Mouse (Mus musculus): ENCODE measurements around the gene Zfp57.
"Not testable (repeated sequence)": the region's sequence is repeated elsewhere in the genome, so short reads cannot be mapped to it uniquely, and the experiment has no call there.

Zfp57 gene

GRCm38 (mm10) chr17:37000863-37001262, at the start of gene Zfp57:
Gene Zfp57 (plus strand): TSS chr17:37001163.
- in situ Hi-C loops (cut with MboI, MseI), result no loop called here

GRCm38 (mm10) chr17:36952631-36953030, 48.3 kb upstream of the Zfp57 start:
- in situ Hi-C loops (cut with MboI, MseI), result no loop called here

GRCm38 (mm10) chr17:36953062-36953461, 47.9 kb upstream of the Zfp57 start:
- in situ Hi-C loops (cut with MboI, MseI), result no loop called here

GRCm38 (mm10) chr17:36957999-36958743, 42.8 kb upstream of the Zfp57 start, which contains the start of the genes Znrd1 and Znrd1as:
Gene Znrd1 (minus strand): TSS chr17:36958559.
Gene Znrd1as (plus strand): TSS chr17:36958592.
- in situ Hi-C loops (cut with MboI, MseI), result no loop called here

DNA sequence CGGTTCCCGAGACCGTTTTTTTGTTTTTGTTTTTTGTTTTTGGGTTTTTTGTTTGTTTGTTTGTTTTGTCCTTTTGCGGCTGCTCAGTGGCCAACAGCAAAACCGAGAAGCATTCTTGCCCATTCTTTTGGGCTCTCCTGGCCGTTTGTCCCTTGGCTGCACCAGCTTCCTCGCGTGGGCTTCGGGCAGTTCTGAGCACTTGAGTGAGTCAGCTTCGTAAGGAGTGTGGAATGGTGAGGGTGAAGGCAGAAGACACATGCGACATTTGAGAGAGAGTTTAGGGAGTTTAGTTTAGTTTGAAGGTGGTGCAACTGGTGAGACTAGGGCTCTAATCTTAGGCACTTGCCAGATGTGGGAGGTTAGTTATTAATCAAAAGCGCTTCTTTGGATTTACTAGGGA, 42.1 kb upstream of the Zfp57 start:
- in situ Hi-C loops (cut with MboI, MseI), result no loop called here

GRCm38 (mm10) chr17:36961125-36961524, 39.8 kb upstream of the Zfp57 start:
- in situ Hi-C loops (cut with MboI, MseI), result no loop called here

DNA sequence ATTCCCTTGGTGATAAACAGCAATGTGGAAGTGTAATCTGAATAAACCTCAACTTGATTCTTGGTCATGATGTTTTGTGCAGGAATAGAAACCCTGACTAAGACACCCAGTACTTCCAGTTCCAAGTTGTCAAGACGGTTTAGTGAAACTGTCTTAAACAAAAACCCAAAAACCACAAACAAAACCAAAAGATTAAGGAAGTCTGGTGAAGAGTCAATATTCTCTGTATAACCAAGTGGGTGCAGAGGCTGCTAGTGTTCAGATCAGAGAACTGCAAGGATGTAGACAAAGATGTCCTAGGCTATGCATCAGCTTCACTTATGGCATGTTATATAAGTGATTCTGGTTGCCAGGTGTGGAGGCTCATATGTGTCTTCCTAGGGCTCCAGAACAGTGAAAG, 34.1 kb upstream of the Zfp57 start:
- in situ Hi-C loops (cut with MboI, MseI), result no loop called here

- in situ Hi-C loops (cut with MboI, MseI), result no loop called here
Measured at GRCm38 (mm10) chr17:36970316-36970890, 30.6 kb upstream of the Zfp57 start.

- in situ Hi-C loops (cut with MboI, MseI), result no loop called here
Measured at GRCm38 (mm10) chr17:36971172-36971850, 29.7 kb upstream of the Zfp57 start.

DNA sequence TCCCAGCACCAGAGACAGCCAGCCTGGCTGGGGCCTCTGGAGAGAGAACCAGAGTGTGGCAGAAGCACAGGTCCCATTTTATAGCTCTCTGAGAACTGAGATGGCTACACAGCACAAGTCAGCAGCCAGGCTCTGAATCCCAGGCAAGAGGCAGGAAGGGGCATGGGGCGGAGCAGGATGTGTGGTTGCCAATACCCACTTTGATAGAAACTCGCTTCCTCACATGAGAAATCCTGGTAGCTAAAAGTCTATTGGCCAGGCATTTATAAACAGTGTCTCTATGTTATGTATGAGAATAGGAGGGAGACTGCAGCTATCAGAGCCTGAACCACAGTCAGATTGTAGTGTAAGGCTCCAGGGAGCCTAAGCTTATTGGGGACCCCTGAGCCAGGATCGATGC, 28.2 kb upstream of the Zfp57 start:
- in situ Hi-C loops (cut with MboI, MseI), result no loop called here

DNA sequence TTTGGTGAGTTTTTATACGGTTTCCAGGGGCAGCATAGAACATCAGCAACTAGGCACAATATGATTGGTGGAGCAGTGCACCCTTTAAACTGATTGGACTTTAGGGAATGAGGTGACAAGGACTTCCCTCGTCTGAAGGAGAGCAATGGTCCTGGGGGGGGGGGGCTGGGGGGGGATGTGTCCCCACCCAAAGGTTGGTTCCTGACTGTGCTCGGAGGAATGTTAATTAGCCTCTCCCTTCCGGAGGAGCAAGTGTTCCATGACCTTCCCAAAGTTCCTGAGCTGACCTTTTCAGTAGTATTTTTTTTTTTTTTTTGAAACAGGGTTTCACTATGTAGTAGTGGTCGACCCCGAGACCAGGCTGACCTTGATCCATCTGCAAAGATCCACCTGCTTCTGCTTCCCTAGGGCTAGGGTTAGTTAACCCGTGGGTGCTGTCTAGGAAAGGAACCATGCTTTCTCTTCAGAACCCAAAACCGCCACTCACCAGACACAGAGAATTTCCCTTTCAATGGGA, 27.6 kb upstream of the Zfp57 start:
- in situ Hi-C loops (cut with MboI, MseI), result no loop called here

DNA sequence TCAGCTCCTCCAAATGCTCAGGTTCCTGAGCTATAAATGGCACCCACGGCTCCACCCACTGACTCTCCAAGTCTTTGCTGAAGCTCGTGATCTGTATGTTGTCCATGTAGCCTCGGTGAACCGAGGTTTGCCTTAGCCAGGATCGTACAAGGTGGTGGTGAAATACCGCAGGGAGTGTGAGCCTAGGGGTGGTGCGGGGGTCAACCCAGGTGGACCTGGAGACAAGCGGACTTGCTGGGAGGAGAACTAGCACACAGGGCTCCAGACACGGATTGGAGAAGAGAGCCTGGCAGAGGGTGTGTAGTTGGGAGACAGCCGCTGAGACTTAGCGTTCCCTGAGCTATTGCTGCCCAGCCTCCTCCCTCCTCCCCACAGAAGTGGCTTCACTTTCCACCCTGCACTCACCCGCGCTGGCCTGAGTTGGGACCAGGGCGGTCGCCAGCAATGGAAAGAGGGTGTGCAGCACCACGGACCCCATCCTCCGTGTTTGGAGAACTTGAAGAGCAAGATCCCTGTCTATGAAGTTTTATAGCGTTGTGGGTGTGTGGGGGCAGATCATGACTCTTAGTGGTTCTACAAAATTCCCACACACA, 19.6 kb upstream of the Zfp57 start, which contains the start of gene 2410137M14Rik:
Gene 2410137M14Rik, minus strand, starts transcription at position 17 of the 593 bp plus-strand sequence.
- in situ Hi-C loops (cut with MboI, MseI), result no loop called here

DNA sequence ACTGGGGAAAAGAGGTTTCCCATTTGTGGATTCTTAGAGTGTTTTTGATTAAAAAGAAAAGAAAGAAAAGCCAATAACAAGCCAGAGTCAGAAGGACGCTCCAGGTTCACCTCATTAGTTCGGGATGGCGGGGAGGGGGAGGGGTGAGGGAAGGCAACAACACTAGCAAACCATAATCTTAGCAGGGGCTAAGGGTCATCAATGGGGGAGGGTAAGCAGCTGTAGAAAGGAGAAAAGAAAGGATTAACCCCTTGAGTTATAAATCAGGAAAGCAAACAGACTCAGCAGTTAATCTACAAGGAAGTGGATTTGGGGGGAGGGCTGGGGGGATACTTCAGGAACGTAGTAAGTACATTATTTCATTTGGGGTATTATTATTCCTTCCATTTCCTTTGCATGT, 19.1 kb upstream of the Zfp57 start:
- in situ Hi-C loops (cut with MboI, MseI), result no loop called here

- in situ Hi-C loops (cut with MboI, MseI), result no loop called here
Measured at GRCm38 (mm10) chr17:36982253-36983155, 18.5 kb upstream of the Zfp57 start.

DNA sequence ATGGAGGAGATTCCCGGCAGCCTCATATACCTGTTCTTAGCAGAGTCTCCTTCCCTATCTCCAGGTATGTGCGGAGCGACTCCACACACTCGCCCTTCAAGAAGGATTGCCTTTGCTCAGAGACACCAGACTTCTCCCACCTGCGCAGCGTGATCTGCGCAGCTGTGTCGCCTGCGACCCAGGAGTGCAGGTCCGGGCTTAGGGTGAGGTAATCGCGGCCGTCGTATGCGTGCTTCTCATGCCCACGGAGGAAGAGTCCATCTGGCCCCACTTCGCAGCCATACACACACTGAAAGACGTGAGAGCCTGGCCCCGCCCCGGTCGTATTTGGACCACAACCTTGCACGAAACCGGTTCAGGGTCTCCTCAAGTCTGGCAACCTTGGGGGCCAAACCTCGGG, 12.5 kb upstream of the Zfp57 start:
- in situ Hi-C loops (cut with MboI, MseI), result loop anchor here (5.0 kb wide), 1 partner anchor 96 kb away; the partner anchor contains the start of gene Trim40

- in situ Hi-C loops (cut with MboI, MseI), result loop anchor here (5.0 kb wide), 1 partner anchor 97 kb away; the partner anchor contains the start of gene Trim40
Measured at GRCm38 (mm10) chr17:36989437-36989836, 11.5 kb upstream of the Zfp57 start, which contains the start of gene H2-M5. Gene H2-M5 (minus strand): TSS chr17:36989537.

GRCm38 (mm10) chr17:36990630-36991029, 10.3 kb upstream of the Zfp57 start:
- in situ Hi-C loops (cut with MboI, MseI), result not testable (repeated sequence)

DNA sequence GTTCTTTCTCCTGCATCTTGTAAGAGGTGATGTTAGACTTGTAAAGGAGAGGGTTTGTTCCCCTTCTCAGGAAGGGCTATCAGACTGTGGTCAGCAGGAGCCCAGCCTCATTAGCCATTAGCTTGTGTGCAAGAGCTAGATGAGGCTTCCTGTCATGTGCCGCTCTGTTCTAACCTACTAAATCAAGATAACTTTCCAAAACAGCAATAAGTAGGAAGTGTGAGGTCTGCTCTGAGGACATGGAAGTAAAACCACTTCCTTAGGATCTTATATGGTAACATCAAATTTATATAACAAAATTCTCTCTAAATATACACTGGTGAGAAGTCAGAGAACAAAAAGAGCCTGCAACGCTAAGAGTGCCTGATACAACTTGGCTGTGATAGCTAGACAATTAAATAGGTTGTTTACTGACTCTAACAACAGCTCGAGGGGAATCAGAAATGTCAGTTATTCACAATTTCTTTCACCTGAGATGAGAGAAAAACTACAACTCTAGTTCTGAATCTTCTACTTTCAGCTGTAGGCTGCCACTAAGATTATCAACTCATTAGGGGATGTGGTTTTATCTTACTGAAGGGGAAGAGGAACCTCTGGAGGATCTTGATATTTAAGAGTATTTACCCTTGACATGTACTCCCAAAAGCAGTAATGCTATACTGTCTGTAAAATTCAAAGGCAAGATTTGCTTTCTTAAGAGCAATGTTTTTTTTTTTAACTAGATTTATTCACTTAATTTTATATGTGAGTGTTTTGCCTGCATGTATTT, 8.4 kb upstream of the Zfp57 start:
- in situ Hi-C loops (cut with MboI, MseI), result no loop called here

DNA sequence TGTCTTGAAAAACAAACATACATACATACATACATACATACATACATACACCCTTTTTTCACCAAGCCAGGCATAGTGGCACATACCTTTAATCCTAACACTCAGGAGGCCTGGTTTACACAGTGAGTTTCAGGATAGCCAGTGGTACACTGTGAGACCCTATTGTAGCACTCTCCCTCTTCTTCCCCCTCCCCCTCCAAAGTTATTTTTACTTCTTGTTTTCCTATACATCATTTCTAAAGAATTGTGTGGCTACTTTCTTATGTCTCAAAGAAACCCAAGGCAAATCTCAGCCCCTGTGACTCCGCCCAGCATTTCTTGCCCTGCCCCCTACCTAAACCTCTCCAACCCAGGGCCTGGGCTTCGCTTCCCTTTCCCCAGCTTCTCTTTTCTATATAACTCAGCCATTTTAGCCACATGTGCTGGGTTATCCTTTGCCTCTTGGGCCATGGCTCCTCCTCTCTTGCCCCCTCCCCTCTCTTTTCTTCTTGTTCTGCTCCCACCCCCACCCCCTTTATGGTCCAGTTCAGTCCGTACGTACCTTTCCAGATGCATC, 7.1 kb upstream of the Zfp57 start:
- in situ Hi-C loops (cut with MboI, MseI), result no loop called here

- in situ Hi-C loops (cut with MboI, MseI), result no loop called here
Measured at GRCm38 (mm10) chr17:36994528-36994927, 6.4 kb upstream of the Zfp57 start.
